Mouse (Mus musculus) colon, adult 2 months (tissue): ENCODE data around the gene Zdhhc9. TPM values are rescaled to one million over a fixed set of nuclear protein-coding genes. Genes with fewer than 3 reads are reported as not detected.

ENCODE experiments used
- polyA plus RNA-seq: library from polyadenylated mRNA; depleted of rRNA; stranded (reverse); fragments of >200 nt; gene quantifications from 2 replicates; pipeline ENCODE4 v1.2.3, GENCODE M21; 2012; rRNA removed

Zdhhc9 gene
- 24.4 and 25.6 TPM in 2 replicates for polyA plus RNA-seq

DNA sequence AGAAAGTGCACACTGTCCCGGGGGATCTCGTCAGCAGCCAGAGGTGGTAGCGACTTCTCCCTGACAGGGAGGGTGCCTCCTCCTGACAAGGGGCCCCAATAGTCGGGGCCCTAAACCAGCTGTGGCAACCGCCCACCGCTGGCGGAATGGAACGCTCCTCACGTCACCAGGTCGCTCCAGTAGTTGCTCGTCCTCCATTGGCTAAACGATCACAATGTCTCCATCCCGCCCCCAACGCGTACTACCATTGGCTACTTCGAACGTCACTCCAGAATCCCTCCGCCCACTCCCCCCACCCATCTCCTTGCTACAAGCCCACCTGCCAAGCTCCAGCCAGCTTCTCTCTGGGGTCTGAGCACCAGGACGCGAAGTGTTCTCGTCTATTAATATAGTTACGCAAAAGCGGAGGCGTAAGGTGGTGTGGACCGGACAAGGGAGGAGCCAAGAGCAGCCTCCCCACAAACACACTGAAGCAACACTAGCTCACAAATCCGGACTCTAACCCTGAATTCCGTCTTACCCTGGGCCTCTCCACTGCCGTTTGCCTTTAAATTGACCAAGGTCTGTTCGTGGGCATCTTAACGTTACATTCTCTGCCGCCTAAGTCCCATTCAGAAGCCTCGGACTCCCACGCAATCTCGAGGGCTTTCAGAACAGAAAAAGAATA lies at the start of gene Zdhhc9:
Gene Zdhhc9 (minus strand): TSS at position 360 of the 667 bp plus-strand sequence.

DNA sequence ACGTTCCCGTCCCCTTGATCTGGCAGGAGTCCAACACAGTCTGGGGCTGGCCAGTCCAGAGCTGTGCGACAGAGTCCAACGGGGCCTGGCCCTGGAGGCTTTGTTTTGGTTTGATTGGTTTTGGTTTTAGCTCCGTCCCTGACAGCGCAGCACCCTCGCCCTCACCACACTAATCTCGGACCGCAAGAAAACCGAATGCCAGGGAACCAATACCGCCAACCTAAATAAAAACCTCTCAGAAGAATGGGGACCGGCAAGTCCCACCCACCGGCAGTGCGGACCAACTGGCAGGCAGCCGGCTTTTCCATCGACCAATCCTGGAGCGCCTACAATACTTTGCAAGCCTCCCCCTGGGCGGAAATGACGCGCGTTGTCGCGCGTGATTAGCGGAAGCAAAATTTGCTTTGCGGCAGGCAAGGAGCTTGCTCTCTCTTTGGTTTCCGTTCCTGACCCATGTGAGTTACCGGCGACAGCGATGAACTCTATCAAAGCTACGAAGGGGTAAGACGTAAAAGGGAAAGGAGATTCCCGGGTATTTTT lies 47.9 kb upstream of the Zdhhc9 start, which contains the start of gene Utp14a:
Gene Utp14a (plus strand): TSS at position 395 of the 540 bp plus-strand sequence.

DNA sequence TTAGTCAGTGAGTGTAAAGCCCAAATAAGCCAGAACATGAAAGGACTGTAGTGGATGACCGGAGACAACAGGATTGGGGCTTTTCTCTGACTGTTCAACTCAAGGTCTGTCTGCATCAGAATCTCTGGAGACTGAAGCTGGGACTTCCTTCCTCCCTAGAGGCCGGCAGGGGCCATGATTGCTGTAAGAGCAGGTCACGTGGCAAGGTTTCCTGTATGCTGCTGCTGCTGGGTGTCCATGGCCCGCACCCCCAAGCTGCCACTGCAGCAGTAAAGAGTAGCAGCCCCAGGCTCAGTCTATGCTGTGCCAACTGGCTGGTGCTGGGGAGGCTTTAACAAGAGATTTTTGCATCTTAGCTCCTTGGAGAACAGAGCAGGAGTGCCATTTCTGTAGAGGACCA lies 62.4 kb downstream of the Zdhhc9 start, which contains the start of gene Sash3:
Gene Sash3 (plus strand): TSS at position 175 of the 400 bp plus-strand sequence.

Other genes starting within 250 kb of the Zdhhc9 start
- 1.3 and 1.8 TPM in 2 replicates for gene Apln, start 174.0 kb downstream of the Zdhhc9 start, polyA plus RNA-seq
- gene Xpnpep2, start 100.2 kb downstream of the Zdhhc9 start, polyA plus RNA-seq: 2.2 and 18.6 TPM in 2 replicates
- gene Sash3, start 62.4 kb downstream of the Zdhhc9 start, polyA plus RNA-seq: 3.5 and 4.0 TPM in 2 replicates
- 1.1 and 1.2 TPM in 2 replicates for gene Utp14a, start 48.0 kb upstream of the Zdhhc9 start, polyA plus RNA-seq
- 4.8 and 5.0 TPM in 2 replicates for gene Bcorl1, start 132.5 kb upstream of the Zdhhc9 start, polyA plus RNA-seq